Mouse (Mus musculus) cerebellum, adult 8-10 months (tissue): ENCODE data around the gene Drosha.
A peak's percentile ranks its signal among the peaks of the same experiment; 100 is the strongest.
"Not testable (repeated sequence)": the region's sequence is repeated elsewhere in the genome, so short reads cannot be mapped to it uniquely, and the experiment has no call there.

Experiments used
- DNase-seq: peaks from one replicate; pipeline ENCODE4 v3.0.0; 2022

The Drosha gene

GRCm38 (mm10) chr15:12824197-12824952 is at the start of gene Drosha, which contains the start of gene 6030458C11Rik:
TSS of gene Drosha (plus strand) at chr15:12824815.
TSS of gene 6030458C11Rik (minus strand) at chr15:12824649.
- DNase-seq, result peak; percentile 98

- no peak for DNase-seq
These were observed 43.3 kb upstream of the Drosha start for GRCm38 (mm10) chr15:12781296-12781695.

GRCm38 (mm10) chr15:12781729-12782326 is 42.8 kb upstream of the Drosha start:
- DNase-seq, result no peak

- no peak for DNase-seq
These were observed 36.1 kb upstream of the Drosha start for GRCm38 (mm10) chr15:12788536-12788935.

- DNase-seq, result no peak
These were observed 35.2 kb upstream of the Drosha start for GRCm38 (mm10) chr15:12789406-12789867.

- DNase-seq, result no peak
These were observed 30.3 kb upstream of the Drosha start for GRCm38 (mm10) chr15:12794311-12794710.

GRCm38 (mm10) chr15:12795457-12795894 is 29.1 kb upstream of the Drosha start:
- DNase-seq, result peak; percentile 57

GRCm38 (mm10) chr15:12795909-12796470 is 28.6 kb upstream of the Drosha start:
- no peak for DNase-seq

GRCm38 (mm10) chr15:12798043-12798442 is 26.6 kb upstream of the Drosha start:
- no peak for DNase-seq

- DNase-seq, result no peak
These were observed 24.0 kb upstream of the Drosha start for GRCm38 (mm10) chr15:12800405-12801141.

GRCm38 (mm10) chr15:12801142-12801506 is 23.5 kb upstream of the Drosha start:
- not testable (repeated sequence) for DNase-seq

GRCm38 (mm10) chr15:12805071-12805470 is 19.5 kb upstream of the Drosha start:
- DNase-seq, result no peak

- DNase-seq, result no peak
These were observed 17.5 kb upstream of the Drosha start for GRCm38 (mm10) chr15:12807088-12807487.

GRCm38 (mm10) chr15:12809305-12809704 is 15.3 kb upstream of the Drosha start:
- no peak for DNase-seq

- no peak for DNase-seq
These were observed 12.0 kb upstream of the Drosha start for GRCm38 (mm10) chr15:12812646-12813045.

- no peak for DNase-seq
These were observed 7.0 kb upstream of the Drosha start for GRCm38 (mm10) chr15:12817592-12817991.

- no peak for DNase-seq
These were observed 1.9 kb upstream of the Drosha start for GRCm38 (mm10) chr15:12822416-12823395.

- DNase-seq, result no peak
These were observed 1.0 kb upstream of the Drosha start for GRCm38 (mm10) chr15:12823455-12824119.

- no peak for DNase-seq
These were observed 350 bp downstream of the Drosha start for GRCm38 (mm10) chr15:12824965-12825364.

- DNase-seq, result peak; percentile 20
These were observed 793 bp downstream of the Drosha start for GRCm38 (mm10) chr15:12825408-12825807.

- no peak for DNase-seq
These were observed 5.3 kb downstream of the Drosha start for GRCm38 (mm10) chr15:12829878-12830277.
